Mouse (Mus musculus): ENCODE measurements around the gene Olfr123. TPM values are rescaled to one million over a fixed set of nuclear protein-coding genes. Genes with fewer than 3 reads are reported as not detected.

Gene Olfr123
- polyA plus RNA-seq (2014; fragmentation: Nextera tagmentation; extraction: Ambion mirVana) = not detected in 2 replicates

DNA sequence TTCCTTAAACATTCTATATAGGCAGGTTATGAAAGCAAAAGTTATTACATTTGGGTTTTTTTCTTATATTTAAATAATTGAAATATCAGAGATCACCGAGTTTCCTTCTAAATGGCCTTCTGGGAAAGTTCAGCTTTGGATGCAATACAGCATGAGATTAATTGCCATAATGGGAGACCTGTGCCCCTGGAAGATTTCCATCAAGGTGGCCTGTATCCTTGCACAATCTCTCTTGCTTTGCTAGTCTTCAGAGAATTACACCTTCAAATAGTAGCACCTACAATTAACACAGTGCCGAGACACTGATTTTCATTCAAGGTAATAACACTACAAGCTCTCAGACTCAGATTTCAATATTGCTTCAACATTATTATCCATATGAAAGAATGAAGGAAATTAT lies at the start of gene Olfr123:
Olfr123 (plus strand) TSS at position 301 of the 400 bp plus-strand sequence.
- WGBS = 88% methylated on average over 2 of the region's 2 CpGs

DNA sequence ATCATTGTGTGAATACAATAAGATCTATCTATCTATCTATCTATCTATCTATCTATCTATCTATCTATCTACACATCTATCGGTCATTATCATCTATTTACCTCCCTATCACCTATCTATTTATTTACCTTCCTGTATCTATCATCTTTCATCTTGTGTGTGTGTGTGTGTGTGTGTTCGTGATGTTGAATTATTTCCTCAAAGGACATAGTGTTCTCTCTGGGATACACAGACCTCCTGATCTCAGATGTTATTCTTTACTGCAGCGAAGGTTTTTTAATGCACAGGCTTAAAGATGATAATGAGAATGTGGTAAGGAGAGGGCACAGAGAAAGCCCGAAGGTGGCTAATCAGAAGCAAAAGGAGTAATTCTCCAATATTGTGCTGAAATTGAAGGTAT lies 25.0 kb upstream of the Olfr123 start, which contains the start of gene Olfr122:
Olfr122 (plus strand) TSS at position 301 of the 400 bp plus-strand sequence.
- WGBS = 92% methylated on average over 4 of the region's 4 CpGs
- no peak for DNase-seq (ENCODE audit: low spot score)
- no peaks in the 10 kb centered on the region for H3K27me3 ChIP-seq (ENCODE audit: control insufficient read depth, insufficient read depth, low read length)

More for the DNA sequence above, at the start of gene Olfr123:
- ATAC-seq (ENCODE audit: low FRiP score) (no peak), DNase-seq (ENCODE audit: low spot score) (no peak)
- Histone ChIP-seq H3K27me3 (ENCODE audit: control insufficient read depth, insufficient read depth, low read length) (no peaks in the 10 kb centered on the region), H3K4me3 (ENCODE audit: low read depth, low read length) (no peak within 1 kb of the TSS), H3K27ac (ENCODE audit: low read depth, low read length) (no peak within 1 kb of the TSS), H3K4me1 (replicated peaks; ENCODE audit: control insufficient read depth, insufficient read depth, low read length) (no peaks in the 10 kb centered on the region), H3K36me3 (ENCODE audit: control insufficient read depth, insufficient read depth, low read length) (no peaks in the 10 kb centered on the region), H3K9ac (ENCODE audit: low read depth, low read length) (no peak within 1 kb of the TSS), H3K4me2 (replicated peaks; ENCODE audit: low read depth, low read length) (no peak within 1 kb of the TSS), H3K9me3 (ENCODE audit: control insufficient read depth, low read length) (no peaks in the 10 kb centered on the region)

DNA sequence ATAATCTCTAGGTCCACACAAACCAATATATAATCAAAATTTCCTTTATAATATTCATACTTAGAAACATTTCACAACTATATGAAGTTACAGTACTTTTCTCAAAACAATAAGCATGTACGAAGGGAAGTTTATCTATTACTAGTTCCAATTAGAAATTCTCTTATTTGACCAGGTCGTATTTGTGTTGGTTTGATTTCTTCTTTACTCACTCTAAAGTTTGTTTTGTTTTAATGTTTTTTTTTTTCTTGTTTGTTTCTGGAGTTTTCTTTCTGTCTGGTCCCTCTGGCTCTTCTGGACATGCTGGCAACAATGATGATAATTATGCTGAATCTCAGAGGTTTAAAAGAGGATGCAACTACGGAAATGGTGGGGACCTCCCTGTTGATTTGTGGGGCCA lies 6.3 kb downstream of the Olfr123 start, which contains the start of gene Olfr124:
Olfr124 (plus strand) TSS at position 301 of the 400 bp plus-strand sequence.
- H3K27ac ChIP-seq (ENCODE audit: low read depth, low read length) = no peak within 1 kb of the TSS
- DNase-seq (ENCODE audit: low spot score) (no peak), ATAC-seq (ENCODE audit: low FRiP score) (no peak)
- WGBS = 86% methylated on average over 3 of the region's 3 CpGs
- no peak within 1 kb of the TSS for H3K4me3 ChIP-seq (ENCODE audit: low read depth, low read length)
- no peak within 1 kb of the TSS for H3K9ac ChIP-seq (ENCODE audit: low read depth, low read length)
- no peak within 1 kb of the TSS for H3K4me2 ChIP-seq (replicated peaks; ENCODE audit: low read depth, low read length)
- no peaks in the 10 kb centered on the region for H3K27me3 ChIP-seq (ENCODE audit: control insufficient read depth, insufficient read depth, low read length)
- H3K4me1 ChIP-seq (replicated peaks; ENCODE audit: control insufficient read depth, insufficient read depth, low read length) = no peaks in the 10 kb centered on the region
- H3K9me3 ChIP-seq (ENCODE audit: control insufficient read depth, low read length) = no peaks in the 10 kb centered on the region
- H3K36me3 ChIP-seq (ENCODE audit: control insufficient read depth, insufficient read depth, low read length) = no peaks in the 10 kb centered on the region

More for the DNA sequence above, 25.0 kb upstream of the Olfr123 start, which contains the start of gene Olfr122:
- Histone ChIP-seq H3K36me3 (ENCODE audit: control insufficient read depth, insufficient read depth, low read length) (no peaks in the 10 kb centered on the region), H3K4me3 (ENCODE audit: low read depth, low read length) (no peak within 1 kb of the TSS), H3K27ac (ENCODE audit: low read depth, low read length) (no peak within 1 kb of the TSS), H3K9me3 (ENCODE audit: control insufficient read depth, low read length) (no peaks in the 10 kb centered on the region), H3K4me2 (replicated peaks; ENCODE audit: low read depth, low read length) (no peak within 1 kb of the TSS), H3K4me1 (replicated peaks; ENCODE audit: control insufficient read depth, insufficient read depth, low read length) (no peaks in the 10 kb centered on the region), H3K9ac (ENCODE audit: low read depth, low read length) (no peak within 1 kb of the TSS)
- ATAC-seq (ENCODE audit: low FRiP score) = no peak

DNA sequence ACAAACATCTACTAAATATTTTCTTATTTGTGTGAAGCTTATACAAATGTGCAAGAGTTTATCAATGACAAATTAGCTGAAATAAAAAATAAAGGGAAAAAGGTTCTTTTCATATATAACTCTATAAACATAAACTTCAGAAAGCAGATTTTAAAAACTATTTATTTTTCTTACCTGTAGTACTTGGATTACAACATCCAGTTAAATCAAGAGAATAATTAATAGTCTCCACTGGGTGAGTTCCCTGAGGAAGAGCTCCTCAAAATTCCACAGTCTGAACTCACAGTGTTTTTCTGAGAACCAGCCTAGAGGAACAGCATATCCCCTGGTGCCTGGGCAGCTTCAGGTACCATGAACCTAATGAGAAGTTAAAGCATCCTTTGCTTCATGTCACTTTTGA lies 39.3 kb downstream of the Olfr123 start, which contains the start of gene Olfr125:
Olfr125 (plus strand) TSS at position 301 of the 400 bp plus-strand sequence.
- Histone ChIP-seq H3K4me2 (replicated peaks; ENCODE audit: low read depth, low read length) (no peak within 1 kb of the TSS), H3K27ac (ENCODE audit: low read depth, low read length) (no peak within 1 kb of the TSS), H3K9ac (ENCODE audit: low read depth, low read length) (no peak within 1 kb of the TSS), H3K27me3 (ENCODE audit: control insufficient read depth, insufficient read depth, low read length) (no peaks in the 10 kb centered on the region), H3K4me3 (ENCODE audit: low read depth, low read length) (no peak within 1 kb of the TSS), H3K36me3 (ENCODE audit: control insufficient read depth, insufficient read depth, low read length) (no peaks in the 10 kb centered on the region), H3K9me3 (ENCODE audit: control insufficient read depth, low read length) (no peaks in the 10 kb centered on the region), H3K4me1 (replicated peaks; ENCODE audit: control insufficient read depth, insufficient read depth, low read length) (no peaks in the 10 kb centered on the region)
- ATAC-seq (ENCODE audit: low FRiP score) = no peak
- DNase-seq (ENCODE audit: low spot score) = no peak

DNA sequence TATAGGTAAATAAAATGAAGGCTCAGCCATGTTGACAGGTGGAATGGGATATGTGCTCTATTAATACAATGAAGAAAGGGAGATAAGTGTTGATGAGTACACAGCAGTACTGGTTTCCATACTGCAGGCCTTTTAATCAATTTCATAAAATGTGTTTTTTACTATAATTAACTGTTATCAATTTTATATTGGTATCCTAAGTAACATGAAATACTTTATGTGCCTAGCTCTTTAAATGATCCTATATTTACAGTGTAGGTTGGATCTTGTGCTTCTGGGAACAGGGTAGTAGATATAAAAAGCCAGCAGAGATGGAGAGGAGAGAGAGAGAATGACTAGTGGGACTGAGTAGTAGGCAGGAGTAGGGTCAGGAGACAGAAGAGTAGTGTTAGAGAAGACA lies 53.9 kb downstream of the Olfr123 start, which contains the start of gene Olfr126:
Olfr126 (plus strand) TSS at position 301 of the 400 bp plus-strand sequence.
- H3K27me3 ChIP-seq (ENCODE audit: control insufficient read depth, insufficient read depth, low read length) = no peaks in the 10 kb centered on the region
- H3K4me2 ChIP-seq (replicated peaks; ENCODE audit: low read depth, low read length) = no peak within 1 kb of the TSS
- no peaks in the 10 kb centered on the region for H3K9me3 ChIP-seq (ENCODE audit: control insufficient read depth, low read length)
- ATAC-seq (ENCODE audit: low FRiP score) = no peak
- H3K9ac ChIP-seq (ENCODE audit: low read depth, low read length) = no peak within 1 kb of the TSS
- H3K4me3 ChIP-seq (ENCODE audit: low read depth, low read length) = no peak within 1 kb of the TSS
- no peak for DNase-seq (ENCODE audit: low spot score)
- no peaks in the 10 kb centered on the region for H3K36me3 ChIP-seq (ENCODE audit: control insufficient read depth, insufficient read depth, low read length)
- no peak within 1 kb of the TSS for H3K27ac ChIP-seq (ENCODE audit: low read depth, low read length)
- no peaks in the 10 kb centered on the region for H3K4me1 ChIP-seq (replicated peaks; ENCODE audit: control insufficient read depth, insufficient read depth, low read length)

Other genes starting within 250 kb of the Olfr123 start
- gene Olfr112, start 224.1 kb upstream of the Olfr123 start, polyA plus RNA-seq (2014; fragmentation: Nextera tagmentation; extraction: Ambion mirVana) = not detected in 2 replicates
- gene Olfr113, start 215.9 kb upstream of the Olfr123 start, polyA plus RNA-seq (2014; fragmentation: Nextera tagmentation; extraction: Ambion mirVana) = not detected in 2 replicates
- gene Olfr114, start 200.8 kb upstream of the Olfr123 start, polyA plus RNA-seq (2014; fragmentation: Nextera tagmentation; extraction: Ambion mirVana) = not detected in 2 replicates
- not detected in 2 replicates for gene Olfr115, start 166.4 kb upstream of the Olfr123 start, polyA plus RNA-seq (2014; fragmentation: Nextera tagmentation; extraction: Ambion mirVana)
- not detected in 2 replicates for gene Olfr116, start 166.3 kb upstream of the Olfr123 start, polyA plus RNA-seq (2014; fragmentation: Nextera tagmentation; extraction: Ambion mirVana)
- gene Olfr117, start 129.7 kb upstream of the Olfr123 start, polyA plus RNA-seq (2014; fragmentation: Nextera tagmentation; extraction: Ambion mirVana) = not detected in 2 replicates
- not detected in 2 replicates for gene Olfr118, start 126.5 kb upstream of the Olfr123 start, polyA plus RNA-seq (2014; fragmentation: Nextera tagmentation; extraction: Ambion mirVana)
- not detected in 2 replicates for gene Olfr119, start 97.0 kb upstream of the Olfr123 start, polyA plus RNA-seq (2014; fragmentation: Nextera tagmentation; extraction: Ambion mirVana)
- not detected in 2 replicates for gene Olfr120, start 71.7 kb upstream of the Olfr123 start, polyA plus RNA-seq (2014; fragmentation: Nextera tagmentation; extraction: Ambion mirVana)
- gene Olfr121, start 44.7 kb upstream of the Olfr123 start, polyA plus RNA-seq (2014; fragmentation: Nextera tagmentation; extraction: Ambion mirVana) = not detected in 2 replicates
- not detected in 2 replicates for gene Olfr122, start 24.9 kb upstream of the Olfr123 start, polyA plus RNA-seq (2014; fragmentation: Nextera tagmentation; extraction: Ambion mirVana)
- gene Olfr124, start 6.4 kb downstream of the Olfr123 start, polyA plus RNA-seq (2014; fragmentation: Nextera tagmentation; extraction: Ambion mirVana) = not detected in 2 replicates
- not detected in 2 replicates for gene Olfr125, start 39.4 kb downstream of the Olfr123 start, polyA plus RNA-seq (2014; fragmentation: Nextera tagmentation; extraction: Ambion mirVana)
- gene Olfr126, start 54.0 kb downstream of the Olfr123 start, polyA plus RNA-seq (2014; fragmentation: Nextera tagmentation; extraction: Ambion mirVana) = not detected in 2 replicates
- gene Olfr127, start 106.9 kb downstream of the Olfr123 start, polyA plus RNA-seq (2014; fragmentation: Nextera tagmentation; extraction: Ambion mirVana) = not detected in 2 replicates
- gene Olfr128, start 127.0 kb downstream of the Olfr123 start, polyA plus RNA-seq (2014; fragmentation: Nextera tagmentation; extraction: Ambion mirVana) = not detected in 2 replicates
- gene Olfr761, start 159.6 kb downstream of the Olfr123 start, polyA plus RNA-seq (2014; fragmentation: Nextera tagmentation; extraction: Ambion mirVana) = not detected in 2 replicates

All from hindbrain, embryonic 11.5 days (tissue).